Mouse (Mus musculus): ENCODE data around the gene C730034F03Rik. TPM values are rescaled to one million over a fixed set of nuclear protein-coding genes. Genes with fewer than 3 reads are reported as not detected.

Gene C730034F03Rik
- polyA plus RNA-seq, 1 experiment from 2014 or later, result 1.5 TPM

- peak within 1 kb of the TSS; percentile 73 for H3K9ac ChIP-seq
- 18% methylated on average over 9 of the region's 9 CpGs for WGBS (ENCODE audit: insufficient replicate concordance)
- no peaks in the 10 kb centered on the region for H3K36me3 ChIP-seq
- ATAC-seq (ENCODE audit: low read depth) (no peak), DNase-seq (no peak)
- H3K4me3 ChIP-seq (replicated peaks), result peak within 1 kb of the TSS; percentile 65
- H3K4me2 ChIP-seq, result peak within 1 kb of the TSS; percentile 86
- no peaks in the 10 kb centered on the region for H3K9me3 ChIP-seq (replicated peaks)
- H3K27me3 ChIP-seq, result no peaks in the 10 kb centered on the region
- peaks cover 31% of the 10 kb centered on the region for H3K4me1 ChIP-seq (replicated peaks)
- H3K27ac ChIP-seq, result peak within 1 kb of the TSS; percentile 82
Measured at GRCm38 (mm10) chr15:89477091-89477491, 47.7 kb downstream of the C730034F03Rik start, which contains the start of gene Arsa. TSS of gene Arsa (minus strand) at chr15:89477425.

GRCm38 (mm10) chr15:89477806-89478205 lies 48.4 kb downstream of the C730034F03Rik start:
- WGBS (ENCODE audit: insufficient replicate concordance), result 65% methylated on average over 8 of the region's 8 CpGs
- no peak overlapping the region for H3K4me2 ChIP-seq
- no peak for ATAC-seq (ENCODE audit: low read depth)
- peaks cover 31% of the 10 kb centered on the region for H3K4me1 ChIP-seq (replicated peaks)
- DNase-seq, result no peak
- H3K4me3 ChIP-seq (replicated peaks), result no peak overlapping the region
- H3K9me3 ChIP-seq (replicated peaks), result no peaks in the 10 kb centered on the region
- H3K9ac ChIP-seq, result no peak overlapping the region
- no peaks in the 10 kb centered on the region for H3K36me3 ChIP-seq
- no peak overlapping the region for H3K27ac ChIP-seq
- no peaks in the 10 kb centered on the region for H3K27me3 ChIP-seq

- DNase-seq, result no peak
Measured at GRCm38 (mm10) chr15:89478622-89479021, 49.2 kb downstream of the C730034F03Rik start.

More at GRCm38 (mm10) chr15:89478622-89479021, 49.2 kb downstream of the C730034F03Rik start:
- no peak overlapping the region for H3K9ac ChIP-seq
- no peak overlapping the region for H3K27ac ChIP-seq
- H3K4me2 ChIP-seq, result no peak overlapping the region
- no peaks in the 10 kb centered on the region for H3K9me3 ChIP-seq (replicated peaks)
- 61% methylated on average over 3 of the region's 3 CpGs for WGBS (ENCODE audit: insufficient replicate concordance)
- no peak for ATAC-seq (ENCODE audit: low read depth)
- no peaks in the 10 kb centered on the region for H3K27me3 ChIP-seq
- no peaks in the 10 kb centered on the region for H3K36me3 ChIP-seq
- no peak overlapping the region for H3K4me3 ChIP-seq (replicated peaks)
- peaks cover 31% of the 10 kb centered on the region for H3K4me1 ChIP-seq (replicated peaks)

Other genes starting within 250 kb of the C730034F03Rik start
- gene Plxnb2, start 248.8 kb upstream of the C730034F03Rik start, polyA plus RNA-seq (2015; fragmentation: Nextera tagmentation; extraction: Ambion mirVana), result 20.2 and 21.2 TPM in 2 replicates
- 3.0 and 3.2 TPM in 2 replicates for gene Dennd6b, start 233.1 kb upstream of the C730034F03Rik start, polyA plus RNA-seq (2015; fragmentation: Nextera tagmentation; extraction: Ambion mirVana)
- gene Ppp6r2, start 218.0 kb upstream of the C730034F03Rik start, polyA plus RNA-seq (2015; fragmentation: Nextera tagmentation; extraction: Ambion mirVana), result 16.2 and 17.1 TPM in 2 replicates
- 18.8 and 21.7 TPM in 2 replicates for gene Sbf1, start 114.3 kb upstream of the C730034F03Rik start, polyA plus RNA-seq (2015; fragmentation: Nextera tagmentation; extraction: Ambion mirVana)
- gene Adm2, start 106.9 kb upstream of the C730034F03Rik start, polyA plus RNA-seq (2015; fragmentation: Nextera tagmentation; extraction: Ambion mirVana), result 1.4 and 2.4 TPM in 2 replicates
- 5.6 and 6.8 TPM in 2 replicates for gene Miox, start 95.2 kb upstream of the C730034F03Rik start, polyA plus RNA-seq (2015; fragmentation: Nextera tagmentation; extraction: Ambion mirVana)
- gene Lmf2, start 73.9 kb upstream of the C730034F03Rik start, polyA plus RNA-seq (2015; fragmentation: Nextera tagmentation; extraction: Ambion mirVana), result 26.1 and 30.2 TPM in 2 replicates
- gene Ncaph2, start 73.9 kb upstream of the C730034F03Rik start, polyA plus RNA-seq (2015; fragmentation: Nextera tagmentation; extraction: Ambion mirVana), result 114 and 131 TPM in 2 replicates
- 4.1 and 4.5 TPM in 2 replicates for gene Sco2, start 55.7 kb upstream of the C730034F03Rik start, polyA plus RNA-seq (2015; fragmentation: Nextera tagmentation; extraction: Ambion mirVana)
- gene Tymp, start 52.5 kb upstream of the C730034F03Rik start, polyA plus RNA-seq (2015; fragmentation: Nextera tagmentation; extraction: Ambion mirVana), result 0.58 and 0.62 TPM in 2 replicates
- 0.56 and 0.59 TPM in 2 replicates for gene Odf3b, start 50.3 kb upstream of the C730034F03Rik start, polyA plus RNA-seq (2015; fragmentation: Nextera tagmentation; extraction: Ambion mirVana)
- gene Klhdc7b, start 44.7 kb upstream of the C730034F03Rik start, polyA plus RNA-seq (2015; fragmentation: Nextera tagmentation; extraction: Ambion mirVana), result not detected in 2 replicates
- not detected in 2 replicates for gene Syce3, start 19.1 kb upstream of the C730034F03Rik start, polyA plus RNA-seq (2015; fragmentation: Nextera tagmentation; extraction: Ambion mirVana)
- gene Cpt1b, start 3.7 kb upstream of the C730034F03Rik start, polyA plus RNA-seq (2015; fragmentation: Nextera tagmentation; extraction: Ambion mirVana), result 1.9 and 2.5 TPM in 2 replicates
- 0.13 TPM in 1 of 2 replicates, not detected in the other for gene Gm44502, start 107 bp downstream of the C730034F03Rik start, polyA plus RNA-seq (2015; fragmentation: Nextera tagmentation; extraction: Ambion mirVana)
- 27.3 and 29.2 TPM in 2 replicates for gene Chkb, start 319 bp downstream of the C730034F03Rik start, polyA plus RNA-seq (2015; fragmentation: Nextera tagmentation; extraction: Ambion mirVana)
- gene Mapk8ip2, start 24.3 kb downstream of the C730034F03Rik start, polyA plus RNA-seq (2015; fragmentation: Nextera tagmentation; extraction: Ambion mirVana), result 0.12 and 0.14 TPM in 2 replicates
- gene Arsa, start 47.8 kb downstream of the C730034F03Rik start, polyA plus RNA-seq (2015; fragmentation: Nextera tagmentation; extraction: Ambion mirVana), result 4.8 and 4.9 TPM in 2 replicates
- gene Shank3, start 70.0 kb downstream of the C730034F03Rik start, polyA plus RNA-seq (2015; fragmentation: Nextera tagmentation; extraction: Ambion mirVana), result 0.23 and 0.43 TPM in 2 replicates
- 0.06 TPM in 1 of 2 replicates, not detected in the other for gene Acr, start 138.7 kb downstream of the C730034F03Rik start, polyA plus RNA-seq (2015; fragmentation: Nextera tagmentation; extraction: Ambion mirVana)
- gene Rabl2, start 162.3 kb downstream of the C730034F03Rik start, polyA plus RNA-seq (2015; fragmentation: Nextera tagmentation; extraction: Ambion mirVana), result 7.1 and 9.1 TPM in 2 replicates